Mouse (Mus musculus) hindbrain, embryonic 12.5 days (tissue): ENCODE measurements around the gene Rpl9-ps6. TPM values are rescaled to one million over a fixed set of nuclear protein-coding genes. Genes with fewer than 3 reads are reported as not detected.

ENCODE experiments used
- ATAC-seq: fragments of 200-750 bp; cut with Nextera tagmentation; 2 replicates; pipeline ENCODE4 v1.8.0; 2017; ENCODE audit warnings: moderate TSS enrichment; ENCODE audit not compliant: low FRiP score
- H3K27ac ChIP-seq: fragments of 300-500 bp; sonication (generic); 2 replicates; pipeline ENCODE4 v1.5.1; 2016; ENCODE audit warnings: mild to moderate bottlenecking
- H3K27me3 ChIP-seq: fragments of 300-500 bp; sonication (generic); 2 replicates; pipeline ENCODE4 v1.6.1; 2016; ENCODE audit warnings: mild to moderate bottlenecking
- H3K36me3 ChIP-seq: fragments of 300-500 bp; sonication (generic); 2 replicates; pipeline ENCODE4 v1.6.1; 2016; ENCODE audit warnings: mild to moderate bottlenecking
- H3K4me1 ChIP-seq: fragments of 300-500 bp; sonication (generic); 2 replicates; pipeline ENCODE4 v1.6.1; 2016
- H3K4me2 ChIP-seq: fragments of 300-500 bp; sonication (generic); replicated peaks from 2 replicates; pipeline ENCODE4 v1.6.1; 2016; ENCODE audit warnings: mild to moderate bottlenecking
- H3K4me3 ChIP-seq: fragments of 300-500 bp; sonication (generic); 2 replicates; pipeline ENCODE4 v1.5.1; 2016; ENCODE audit warnings: mild to moderate bottlenecking
- H3K9ac ChIP-seq: fragments of 300-500 bp; sonication (generic); 2 replicates; pipeline ENCODE4 v1.6.1; 2016; ENCODE audit warnings: mild to moderate bottlenecking, moderate library complexity
- H3K9me3 ChIP-seq: fragments of 300-500 bp; sonication (generic); replicated peaks from 2 replicates; pipeline ENCODE4 v1.6.1; 2016; ENCODE audit warnings: mild to moderate bottlenecking
- WGBS: fragments of 180-500 bp; shearing (Covaris S2); methylation state at CpG from one replicate; pipeline ENCODE4 v1.1.7; 2016; 5-methylcytosine and 5-hydroxymethylcytosine counted together
- polyA plus RNA-seq: library from polyadenylated mRNA; unstranded; fragments of >200 nt; fragmentation: Nextera tagmentation; extraction: Ambion mirVana; gene quantifications from 2 replicates; pipeline ENCODE4 v1.2.1, GENCODE M21; 2016

The Rpl9-ps6 gene
- polyA plus RNA-seq, 1 experiment from 2014 or later: 71.5 TPM

- Histone ChIP-seq H3K27ac (no peak overlapping the region), H3K27me3 (no peaks in the 10 kb centered on the region), H3K4me3 (no peak overlapping the region), H3K4me2 (no peak overlapping the region), H3K9ac (no peak overlapping the region), H3K4me1 (no peaks in the 10 kb centered on the region), H3K36me3 (no peaks in the 10 kb centered on the region), H3K9me3 (no peaks in the 10 kb centered on the region; the same call in 1 of the 2 replicates)
- 94% methylated on average over 11 of the region's 11 CpGs for WGBS
- ATAC-seq: no peak
Measured at GRCm38 (mm10) chr19:32441568-32441967, 24.8 kb downstream of the Rpl9-ps6 start.

GRCm38 (mm10) chr19:32439356-32439755 lies 27.0 kb downstream of the Rpl9-ps6 start:
- 95% methylated on average over 2 of the region's 2 CpGs for WGBS
- Histone ChIP-seq H3K9ac (no peak overlapping the region), H3K27ac (no peak overlapping the region), H3K4me1 (no peaks in the 10 kb centered on the region), H3K4me2 (no peak overlapping the region), H3K9me3 (no peaks in the 10 kb centered on the region; the same call in 1 of the 2 replicates), H3K36me3 (no peaks in the 10 kb centered on the region), H3K27me3 (no peaks in the 10 kb centered on the region), H3K4me3 (no peak overlapping the region)
- no peak for ATAC-seq

- H3K4me3 ChIP-seq: no peak overlapping the region
- H3K4me2 ChIP-seq: no peak overlapping the region
- no peak overlapping the region for H3K27ac ChIP-seq
- no peak overlapping the region for H3K9ac ChIP-seq
- H3K36me3 ChIP-seq: no peaks in the 10 kb centered on the region
- no peaks in the 10 kb centered on the region for H3K27me3 ChIP-seq
- ATAC-seq: no peak
- H3K9me3 ChIP-seq: no peaks in the 10 kb centered on the region
- no peaks in the 10 kb centered on the region for H3K4me1 ChIP-seq
- 90% methylated on average over 3 of the region's 3 CpGs for whole genome bisulfite sequencing
Measured at GRCm38 (mm10) chr19:32425856-32426255, 40.5 kb downstream of the Rpl9-ps6 start.

GRCm38 (mm10) chr19:32424706-32425105 lies 41.7 kb downstream of the Rpl9-ps6 start:
- WGBS: 78% methylated on average over 3 of the region's 3 CpGs
- no peak for ATAC-seq
- H3K4me1 ChIP-seq: no peaks in the 10 kb centered on the region

GRCm38 (mm10) chr19:32419069-32419468 lies 47.3 kb downstream of the Rpl9-ps6 start:
- no peak overlapping the region for H3K4me3 ChIP-seq
- H3K36me3 ChIP-seq: no peaks in the 10 kb centered on the region
- no peak for ATAC-seq
- no peak overlapping the region for H3K4me2 ChIP-seq
- H3K27me3 ChIP-seq: no peaks in the 10 kb centered on the region
- H3K9ac ChIP-seq: no peak overlapping the region
- no peaks in the 10 kb centered on the region for H3K9me3 ChIP-seq
- H3K27ac ChIP-seq: no peak overlapping the region
- no peaks in the 10 kb centered on the region for H3K4me1 ChIP-seq
- 72% methylated on average over 3 of the region's 3 CpGs for WGBS

More at GRCm38 (mm10) chr19:32424706-32425105, 41.7 kb downstream of the Rpl9-ps6 start:
- Histone ChIP-seq H3K9me3 (no peaks in the 10 kb centered on the region), H3K4me3 (no peak overlapping the region), H3K36me3 (no peaks in the 10 kb centered on the region), H3K4me2 (no peak overlapping the region), H3K27me3 (no peaks in the 10 kb centered on the region), H3K9ac (no peak overlapping the region), H3K27ac (no peak overlapping the region)

- WGBS: 85% methylated on average over 7 of the region's 7 CpGs
- H3K27me3 ChIP-seq: no peaks in the 10 kb centered on the region
- H3K4me3 ChIP-seq: no peak overlapping the region
- no peaks in the 10 kb centered on the region for H3K4me1 ChIP-seq
- ATAC-seq: no peak
- H3K9ac ChIP-seq: no peak overlapping the region
- no peaks in the 10 kb centered on the region for H3K9me3 ChIP-seq
- no peak overlapping the region for H3K4me2 ChIP-seq
- H3K36me3 ChIP-seq: no peaks in the 10 kb centered on the region
- no peak overlapping the region for H3K27ac ChIP-seq
Measured at GRCm38 (mm10) chr19:32416692-32417317, 49.6 kb downstream of the Rpl9-ps6 start.

Other genes with a start within 250 kb of the Rpl9-ps6 start
- gene Sgms1, start 76.9 kb downstream of the Rpl9-ps6 start, polyA plus RNA-seq: 18.1 and 19.2 TPM in 2 replicates
- gene Minpp1, start 19.2 kb upstream of the Rpl9-ps6 start, polyA plus RNA-seq: 66.9 and 69.4 TPM in 2 replicates
- gene Papss2, start 129.2 kb upstream of the Rpl9-ps6 start, polyA plus RNA-seq: 5.7 and 12.4 TPM in 2 replicates